Comparison of ENCODE assay signal across 40 mouse cellular contexts in genomic region chr4:41115793-41116192, GRCm38 (mm10). TPM values are rescaled to one million over a fixed set of nuclear protein-coding genes. Genes with fewer than 3 reads are reported as not detected.
"Had no signal": no experiment of that assay in that cellular context is flagged by ENCODE, and none has a peak within 500 bp of the region (broad histone marks: within the 10 kb centered on the region; RNA-seq: fewer than 3 reads in every experiment).

No protein-coding gene starts in this region.

- DNase-seq: heart, postnatal 10 days; heart, postnatal 14 days; heart, postnatal 36 days; kidney, adult 11 months; kidney, adult 18-20 months; kidney, adult 2 months; kidney, adult 8-10 months; kidney, adult 9 months; kidney, postnatal 10 days; kidney, postnatal 14 days; kidney, postnatal 25 days; kidney, postnatal 36 days; kidney, postnatal 4 days; layer of hippocampus, adult 9-11 months; layer of hippocampus, postnatal 36 days had no signal

- H3K9ac ChIP-seq: heart, embryonic 12.5 days; heart, embryonic 13.5 days; heart, embryonic 15.5 days; hindbrain, embryonic 12.5 days; hindbrain, embryonic 13.5 days; hindbrain, embryonic 14.5 days; hindbrain, embryonic 15.5 days; intestine, embryonic 15.5 days; kidney, embryonic 15.5 days had no signal

- H3K9me3 ChIP-seq: heart, embryonic 12.5 days; heart, embryonic 13.5 days; heart, embryonic 15.5 days; hindbrain, embryonic 10.5 days; hindbrain, embryonic 12.5 days; hindbrain, embryonic 13.5 days; hindbrain, embryonic 15.5 days; intestine, embryonic 15.5 days; kidney, embryonic 15.5 days had no signal

- ATAC-seq: hindbrain, embryonic 16.5 days; hindbrain, postnatal 0 days; inflammation-experienced regulatory T-cells, adult 6 months; intestine, embryonic 15.5 days; intestine, embryonic 16.5 days; intestine, postnatal 0 days had no signal

- H3K4me3 ChIP-seq: heart, embryonic 12.5 days; heart, embryonic 13.5 days; heart, embryonic 15.5 days; hindbrain, embryonic 10.5 days; hindbrain, embryonic 12.5 days; hindbrain, embryonic 13.5 days; hindbrain, embryonic 15.5 days; intestine, embryonic 15.5 days; kidney, embryonic 15.5 days; layer of hippocampus, adult 2 months had no signal

- H3K4me2 ChIP-seq: heart, embryonic 11.5 days; heart, embryonic 12.5 days; heart, embryonic 13.5 days; heart, embryonic 15.5 days; hindbrain, embryonic 12.5 days; hindbrain, embryonic 13.5 days; hindbrain, embryonic 14.5 days; hindbrain, embryonic 15.5 days; intestine, embryonic 15.5 days; kidney, embryonic 15.5 days had no signal

- H3K27ac ChIP-seq: heart, embryonic 13.5 days; heart, embryonic 15.5 days; hindbrain, embryonic 10.5 days; hindbrain, embryonic 12.5 days; hindbrain, embryonic 13.5 days; hindbrain, embryonic 14.5 days; hindbrain, embryonic 15.5 days; hindbrain, postnatal 0 days; intestine, embryonic 15.5 days; kidney, embryonic 15.5 days; kidney, postnatal 0 days; layer of hippocampus, adult 2 months had no signal

- H3K4me1 ChIP-seq: heart, embryonic 12.5 days; heart, embryonic 13.5 days; heart, embryonic 15.5 days; hindbrain, embryonic 10.5 days; hindbrain, embryonic 12.5 days; hindbrain, embryonic 13.5 days; hindbrain, embryonic 15.5 days; intestine, embryonic 15.5 days; kidney, embryonic 15.5 days had no signal

- H3K27me3 ChIP-seq: heart, embryonic 12.5 days; heart, embryonic 13.5 days; heart, embryonic 15.5 days; hindbrain, embryonic 12.5 days; hindbrain, embryonic 13.5 days; hindbrain, embryonic 15.5 days; intestine, embryonic 15.5 days; kidney, embryonic 15.5 days had no signal

RNA-seq across cellular contexts. Expression of gene Aqp3, which starts 17.8 kb away (rescaled TPM):
- total RNA-seq: heart, adult 8-10 months; heart, postnatal 25 days; heart, postnatal 36 days; hematopoietic stem cell, adult 5-6 weeks; layer of hippocampus, adult 18-20 months; layer of hippocampus, adult 2 months; layer of hippocampus, adult 8-10 months; layer of hippocampus, postnatal 25 days; layer of hippocampus, postnatal 36 days; left cerebral cortex, adult 18-20 months had no signal
- polyA plus RNA-seq: hindbrain, embryonic 13.5 days had no signal
